ENCODE assay signal across 19 mouse cellular contexts in genomic region chr10:43272381-43272780, GRCm38 (mm10). TPM values are rescaled to one million over a fixed set of nuclear protein-coding genes. Genes with fewer than 3 reads are reported as not detected.
DNase-seq lines count a peak whose midpoint lies in the region; ATAC-seq and TF ChIP-seq lines count a peak whose summit lies in the region.
"Had no signal": no experiment of that assay in that cellular context is flagged by ENCODE, and none has a peak within 500 bp of the region (broad histone marks: within the 10 kb centered on the region; RNA-seq: fewer than 3 reads in every experiment).

No protein-coding gene starts in this region.

- no peak overlapping the region for H3K4me2 ChIP-seq in intestine, embryonic 16.5 days (ENCODE audit: low read depth, low read length)
- H3K4me2 ChIP-seq in intestine, embryonic 15.5 days (replicated peaks), result no peak overlapping the region
- H3K4me2 ChIP-seq: embryonic facial prominence, embryonic 12.5 days; heart, embryonic 11.5 days; limb, embryonic 15.5 days had no signal

- DNase-seq in embryo, embryonic 10 days (ENCODE audit: low spot score), result peak; percentile 7
- no peak for DNase-seq in embryo, embryonic 11 days
- peak; percentile 74 for DNase-seq in retina, postnatal 1 day
- DNase-seq in retina, embryonic 14.5 days (ENCODE audit: low spot score), result no peak
- DNase-seq in kidney, adult 11 months, result no peak
- DNase-seq: cerebellum, adult 11 months; cerebellum, postnatal 25 days; kidney, postnatal 14 days; lung, postnatal 10 days; thymus, postnatal 25 days had no signal

- no peak overlapping the region for H3K4me3 ChIP-seq in intestine, embryonic 16.5 days (ENCODE audit: low read length)
- H3K4me3 ChIP-seq in intestine, embryonic 15.5 days (replicated peaks), result no peak overlapping the region
- H3K4me3 ChIP-seq in small intestine, adult 2 months (ENCODE audit: low read depth, low read length), result no peak overlapping the region
- H3K4me3 ChIP-seq: embryonic facial prominence, embryonic 12.5 days; limb, embryonic 15.5 days; megakaryocyte, embryonic 14.5 days had no signal

- no peaks in the 10 kb centered on the region for H3K9me3 ChIP-seq in intestine, embryonic 16.5 days (ENCODE audit: control insufficient read depth, low read length)
- H3K9me3 ChIP-seq in intestine, embryonic 15.5 days, result no peaks in the 10 kb centered on the region
- H3K9me3 ChIP-seq: embryonic facial prominence, embryonic 12.5 days; G1E; limb, embryonic 15.5 days had no signal

- WGBS in intestine, embryonic 16.5 days, result 82% methylated on average over 4 of the region's 4 CpGs
- 75% methylated on average over 4 of the region's 4 CpGs for WGBS in intestine, embryonic 15.5 days
- WGBS in small intestine, adult 2 months, result 67% methylated on average over 4 of the region's 4 CpGs

- peak overlapping the region; percentile 38; the same call in 1 of the 2 replicates for H3K27ac ChIP-seq in intestine, embryonic 16.5 days (ENCODE audit: low read length)
- H3K27ac ChIP-seq in intestine, embryonic 15.5 days, result no peak overlapping the region
- H3K27ac ChIP-seq in small intestine, adult 2 months (ENCODE audit: insufficient read depth, low read depth, low read length), result peak overlapping the region; percentile 75
- H3K27ac ChIP-seq: embryonic facial prominence, embryonic 12.5 days; limb, embryonic 15.5 days had no signal

- H3K4me1 ChIP-seq in intestine, embryonic 16.5 days (ENCODE audit: control insufficient read depth, insufficient read depth, low read length), result peaks cover 10% of the 10 kb centered on the region
- H3K4me1 ChIP-seq in intestine, embryonic 15.5 days (replicated peaks), result peaks cover 11% of the 10 kb centered on the region
- peaks cover 20% of the 10 kb centered on the region for H3K4me1 ChIP-seq in small intestine, adult 2 months (ENCODE audit: control insufficient read depth, insufficient read depth, insufficient read length, low read length)
- H3K4me1 ChIP-seq: megakaryocyte, embryonic 14.5 days had no signal

- TF ChIP-seq POLR2A in small intestine, adult 2 months (IDR thresholded peaks at IDR 0.05; ENCODE audit: low read depth, low read length), result no peak

- no peaks in the 10 kb centered on the region for H3K36me3 ChIP-seq in intestine, embryonic 16.5 days (ENCODE audit: control insufficient read depth, insufficient read depth, low read length)
- H3K36me3 ChIP-seq in intestine, embryonic 15.5 days, result no peaks in the 10 kb centered on the region
- no peaks in the 10 kb centered on the region for H3K36me3 ChIP-seq in small intestine, adult 2 months (ENCODE audit: control insufficient read depth, insufficient read depth, low read length)
- H3K36me3 ChIP-seq: embryonic facial prominence, embryonic 12.5 days; limb, embryonic 15.5 days had no signal

- no peak for TF ChIP-seq CTCF in small intestine, adult 2 months (IDR thresholded peaks at IDR 0.05; ENCODE audit: extremely low read depth, insufficient read length, insufficient replicate concordance, low read depth, low read length)

- H3K27me3 ChIP-seq in intestine, embryonic 16.5 days (replicated peaks; ENCODE audit: control insufficient read depth, insufficient read depth, low read length), result no peaks in the 10 kb centered on the region
- no peaks in the 10 kb centered on the region for H3K27me3 ChIP-seq in intestine, embryonic 15.5 days (replicated peaks)
- H3K27me3 ChIP-seq in small intestine, adult 2 months (ENCODE audit: control insufficient read depth, insufficient read depth, low read length), result no peaks in the 10 kb centered on the region
- H3K27me3 ChIP-seq: embryonic facial prominence, embryonic 12.5 days; limb, embryonic 15.5 days; megakaryocyte, embryonic 14.5 days had no signal

- no peak overlapping the region for H3K9ac ChIP-seq in intestine, embryonic 16.5 days (ENCODE audit: low read depth, low read length)
- no peak overlapping the region for H3K9ac ChIP-seq in intestine, embryonic 15.5 days
- H3K9ac ChIP-seq: embryonic facial prominence, embryonic 12.5 days; limb, embryonic 15.5 days had no signal

- no peak for ATAC-seq in intestine, embryonic 16.5 days
- no peak for ATAC-seq in intestine, embryonic 15.5 days
- ATAC-seq: CD4-positive, CD25-positive, alpha-beta regulatory T cell, adult 4 months had no signal

RNA-seq across cellular contexts. Expression of gene Pdss2, which starts 51.1 kb away (rescaled TPM):
- polyA plus RNA-seq in intestine, embryonic 16.5 days (2015; fragmentation: Nextera tagmentation; extraction: Ambion mirVana), result 14.9 and 16.5 TPM in 2 replicates
- polyA plus RNA-seq in intestine, embryonic 15.5 days (2015; fragmentation: Nextera tagmentation; extraction: Ambion mirVana), result 14.8 and 17.2 TPM in 2 replicates
- polyA plus RNA-seq in small intestine, adult 2 months (2012; rRNA removed), result 9.0 and 10.5 TPM in 2 replicates

Comparison
In these comparisons a context has a peak if more than half of its experiments do, and no peak if none do; other contexts are left out.
1. DNase-seq: peak in embryo, embryonic 10 days (single experiment) and retina, postnatal 1 day (single experiment); none in embryo, embryonic 11 days (single experiment), retina, embryonic 14.5 days (single experiment) and kidney, adult 11 months (single experiment).